Mouse (Mus musculus) fibroblast of lung, adult 2 months (primary cell): ENCODE results near the gene Odf2.

Experiments used
- DNase-seq: peaks from one replicate; pipeline ENCODE4 v3.0.0-alpha.2; 2011; ENCODE audit warnings: low read depth

The Odf2 gene

GRCm38 (mm10) chr2:29940073-29940472 is 51.1 kb downstream of the Odf2 start:
- no peak for DNase-seq

GRCm38 (mm10) chr2:29940826-29941225 is 51.8 kb downstream of the Odf2 start:
- no peak for DNase-seq

GRCm38 (mm10) chr2:29944723-29945122 is 55.7 kb downstream of the Odf2 start:
- no peak for DNase-seq

- no peak for DNase-seq
Observed at GRCm38 (mm10) chr2:29948896-29949295, 59.9 kb downstream of the Odf2 start.

GRCm38 (mm10) chr2:29961246-29961645 is 72.2 kb downstream of the Odf2 start:
- no peak for DNase-seq

GRCm38 (mm10) chr2:29964354-29965249 is 75.6 kb downstream of the Odf2 start:
- no peak for DNase-seq

GRCm38 (mm10) chr2:29965250-29965843 is 76.3 kb downstream of the Odf2 start, which contains the start of gene Sptan1:
Gene Sptan1 (plus strand): TSS chr2:29965560.
- DNase-seq: peak; percentile 85

- DNase-seq: no peak
Observed at GRCm38 (mm10) chr2:29965906-29966305, 76.9 kb downstream of the Odf2 start.

GRCm38 (mm10) chr2:29966826-29967225 is 77.8 kb downstream of the Odf2 start:
- DNase-seq: no peak

GRCm38 (mm10) chr2:29967768-29968167 is 78.7 kb downstream of the Odf2 start:
- DNase-seq: no peak

- no peak for DNase-seq
Observed at GRCm38 (mm10) chr2:29968638-29969037, 79.6 kb downstream of the Odf2 start.

GRCm38 (mm10) chr2:29971838-29972635 is 83.0 kb downstream of the Odf2 start:
- no peak for DNase-seq

- DNase-seq: no peak
Observed at GRCm38 (mm10) chr2:29973525-29973924, 84.5 kb downstream of the Odf2 start.

GRCm38 (mm10) chr2:29977307-29977706 is 88.3 kb downstream of the Odf2 start:
- DNase-seq: no peak

- DNase-seq: no peak
Observed at GRCm38 (mm10) chr2:29980661-29981060, 91.6 kb downstream of the Odf2 start.
